Mouse (Mus musculus) left cerebral cortex, postnatal 4 days (tissue): ENCODE data around the gene Derl3. TPM values are rescaled to one million over a fixed set of nuclear protein-coding genes. Genes with fewer than 3 reads are reported as not detected.
"Not testable (repeated sequence)": the region's sequence is repeated elsewhere in the genome, so short reads cannot be mapped to it uniquely, and the experiment has no call there.

Experiments
- DNase-seq: peaks from one replicate; pipeline ENCODE4 v3.0.0-alpha.2; 2022
- intact Hi-C: fragments of 180-260 bp; cut with DNase I; formaldehyde crosslinking; loops from one replicate; pipeline ENCODE4 v1.15.1; 2025
- total RNA-seq, 2 experiments: library from RNA; stranded (reverse); gene quantifications; 2 replicates each; pipeline ENCODE4 v1.2.3; 2021

Derl3 gene
- 1 to 10 TPM; 2.1 to 2.7 TPM for total RNA-seq

- DNase-seq = peak; percentile 95
- intact Hi-C loops = no loop called here
These were observed at the start of gene Derl3 for GRCm38 (mm10) chr10:75893089-75893750. Derl3 (plus strand) TSS chr10:75893413.

GRCm38 (mm10) chr10:75843898-75844297, 49.3 kb upstream of the Derl3 start:
- intact Hi-C loops, DNase-seq: not testable (repeated sequence)

- intact Hi-C loops = no loop called here
- no peak for DNase-seq
These were observed 48.4 kb upstream of the Derl3 start for GRCm38 (mm10) chr10:75844800-75845199.

GRCm38 (mm10) chr10:75845306-75845930, 47.8 kb upstream of the Derl3 start:
- intact Hi-C loops = no loop called here
- no peak for DNase-seq

GRCm38 (mm10) chr10:75848382-75848781, 44.8 kb upstream of the Derl3 start:
- no peak for DNase-seq
- intact Hi-C loops = no loop called here

GRCm38 (mm10) chr10:75851076-75851475, 42.1 kb upstream of the Derl3 start:
- no peak for DNase-seq
- intact Hi-C loops = loop anchor here (5.0 kb wide), 1 partner anchor 109 kb away; no protein-coding TSS in a partner anchor

- no peak for DNase-seq
- intact Hi-C loops = loop anchor here (5.0 kb wide), 1 partner anchor 109 kb away; no protein-coding TSS in a partner anchor
These were observed 41.5 kb upstream of the Derl3 start for GRCm38 (mm10) chr10:75851681-75852080.

- intact Hi-C loops = loop anchor here (5.0 kb wide), 1 partner anchor 110 kb away; no protein-coding TSS in a partner anchor
- no peak for DNase-seq
These were observed 40.6 kb upstream of the Derl3 start for GRCm38 (mm10) chr10:75852539-75853125.

- DNase-seq = peak; percentile 87
- intact Hi-C loops = loop anchor here (5.0 kb wide), 1 partner anchor 111 kb away; no protein-coding TSS in a partner anchor
These were observed 39.8 kb upstream of the Derl3 start for GRCm38 (mm10) chr10:75853452-75853851.

GRCm38 (mm10) chr10:75854096-75854495, 39.1 kb upstream of the Derl3 start:
- intact Hi-C loops = loop anchor here (5.0 kb wide), 1 partner anchor 112 kb away; no protein-coding TSS in a partner anchor
- no peak for DNase-seq

GRCm38 (mm10) chr10:75854791-75855190, 38.4 kb upstream of the Derl3 start:
- DNase-seq = no peak
- intact Hi-C loops = loop anchor here (5.0 kb wide), 1 partner anchor 112 kb away; no protein-coding TSS in a partner anchor

- intact Hi-C loops = no loop called here
- no peak for DNase-seq
These were observed 37.7 kb upstream of the Derl3 start for GRCm38 (mm10) chr10:75855416-75855981.

GRCm38 (mm10) chr10:75856155-75856907, 36.9 kb upstream of the Derl3 start:
- intact Hi-C loops = no loop called here
- no peak for DNase-seq

GRCm38 (mm10) chr10:75856976-75857375, 36.2 kb upstream of the Derl3 start:
- intact Hi-C loops = no loop called here
- DNase-seq = no peak

- intact Hi-C loops = no loop called here
- no peak for DNase-seq
These were observed 35.6 kb upstream of the Derl3 start for GRCm38 (mm10) chr10:75857598-75857997.

- DNase-seq = peak; percentile 70
- intact Hi-C loops = no loop called here
These were observed 34.0 kb upstream of the Derl3 start for GRCm38 (mm10) chr10:75859107-75859746.

GRCm38 (mm10) chr10:75859786-75860470, 33.3 kb upstream of the Derl3 start, which contains the start of gene Mif:
Mif (minus strand) TSS chr10:75860240.
- intact Hi-C loops = not testable (repeated sequence)
- DNase-seq = peak; percentile 87

- peak; percentile 41 for DNase-seq
- intact Hi-C loops = no loop called here
These were observed 32.5 kb upstream of the Derl3 start for GRCm38 (mm10) chr10:75860746-75861145.

- no peak for DNase-seq
- intact Hi-C loops = no loop called here
These were observed 31.6 kb upstream of the Derl3 start for GRCm38 (mm10) chr10:75861587-75861986.
